Mouse (Mus musculus) mouse embryonic stem cell (cell line): ENCODE data around the gene Ercc8.

ENCODE experiments used
- in situ Hi-C, 2 experiments: fragments of 300-500 bp; cut with MboI; formaldehyde crosslinking; loops; 1 replicate in 1 of 2; 3 replicates in 1 of 2; pipeline ENCODE4 v1.14.3; 2019 to 2020; ENCODE audit warnings: low sequenced_read_pairs in 2 of 2, low pct_unique_long_range_greater_than_20kb in 1 of 2, mixed read lengths in 1 of 2; ENCODE audit not compliant: unreplicated experiment in 1 of 2

Ercc8 gene

GRCm38 (mm10) chr13:108158465-108159240 lies at the start of gene Ercc8, which contains the start of gene Ndufaf2:
TSS of gene Ercc8 (plus strand) at chr13:108158731.
TSS of gene Ndufaf2 (minus strand) at chr13:108158623.
- in situ Hi-C loops, result no loop called here

- in situ Hi-C loops, result no loop called here
Measured at GRCm38 (mm10) chr13:108110929-108111328, 47.6 kb upstream of the Ercc8 start.

DNA sequence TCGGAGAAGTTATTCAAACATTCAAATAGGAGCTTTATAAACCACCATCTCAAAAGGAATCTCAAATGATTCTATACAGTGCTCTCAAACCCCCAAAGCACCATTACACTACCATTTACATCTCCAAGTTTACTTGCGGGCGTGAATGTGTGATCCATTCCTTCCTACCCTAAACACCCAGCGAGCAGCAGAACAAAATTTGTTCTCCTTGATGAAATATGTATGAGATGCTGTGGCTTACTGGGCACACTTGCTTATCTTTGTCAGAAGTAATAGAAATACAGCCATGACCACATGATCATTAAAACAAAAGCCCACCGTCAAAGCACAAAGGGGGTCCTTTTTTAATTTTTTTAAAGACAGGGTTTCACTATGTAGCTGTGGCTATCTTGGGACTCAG lies 45.0 kb upstream of the Ercc8 start:
- in situ Hi-C loops, result no loop called here

DNA sequence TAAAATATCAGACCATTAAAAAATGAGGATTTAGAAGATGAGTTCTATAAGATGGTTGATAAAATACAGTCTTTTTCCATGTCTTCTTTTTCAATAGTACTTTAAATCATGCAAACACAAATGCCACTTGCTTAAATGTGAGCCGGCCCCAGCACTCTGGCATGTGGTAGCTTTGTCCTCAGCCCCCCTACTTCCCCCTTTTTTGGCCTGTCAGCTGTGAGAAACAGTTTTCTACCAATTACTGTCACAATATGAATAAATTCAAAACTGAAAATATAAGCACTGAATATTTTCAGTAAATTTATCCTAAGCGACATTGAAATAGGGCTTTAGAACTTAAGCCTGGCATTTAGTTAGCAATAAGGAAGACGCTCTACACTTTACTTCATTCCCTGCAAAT lies 44.3 kb upstream of the Ercc8 start:
- in situ Hi-C loops, result no loop called here

DNA sequence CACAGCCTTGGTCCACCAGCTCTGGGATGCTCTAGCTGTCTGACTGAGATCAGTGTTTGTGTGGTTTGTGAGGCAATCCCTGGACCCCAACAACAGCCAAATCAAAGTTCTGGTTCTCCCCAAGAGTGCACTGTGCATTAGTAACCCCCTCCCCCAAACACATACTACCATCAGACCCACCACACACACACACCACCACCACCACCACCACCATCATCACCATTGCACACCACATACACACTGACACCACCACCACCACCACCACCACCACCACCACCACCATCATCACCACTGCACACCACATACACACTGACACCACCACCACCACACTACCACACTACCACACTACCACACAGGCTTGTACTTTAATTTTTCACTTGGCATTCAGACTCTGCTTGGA lies 40.9 kb upstream of the Ercc8 start:
- in situ Hi-C loops, result no loop called here

DNA sequence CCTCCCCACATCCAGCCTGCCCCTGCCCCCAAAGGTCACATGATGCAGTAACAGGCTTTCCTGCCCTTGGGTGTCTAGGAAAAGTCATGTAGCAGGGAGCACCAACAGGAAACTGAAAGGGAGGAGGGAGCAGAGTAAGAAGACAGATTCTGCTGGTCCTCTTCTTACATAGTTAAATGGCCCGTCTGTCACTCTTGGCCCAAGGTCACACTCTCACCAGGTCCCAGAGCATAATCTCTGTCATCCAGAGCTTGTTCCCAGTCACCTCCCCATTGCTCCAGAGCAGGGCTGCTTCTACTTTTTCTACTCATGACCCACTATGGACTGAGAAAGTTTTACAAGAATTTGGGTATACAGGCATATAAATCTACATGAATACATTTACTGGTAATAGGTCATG lies 40.3 kb upstream of the Ercc8 start:
- in situ Hi-C loops, result no loop called here

- in situ Hi-C loops, result no loop called here
Measured at GRCm38 (mm10) chr13:108119411-108120310, 38.9 kb upstream of the Ercc8 start.

GRCm38 (mm10) chr13:108123109-108123723 lies 35.3 kb upstream of the Ercc8 start:
- in situ Hi-C loops, result no loop called here

- in situ Hi-C loops, result no loop called here
Measured at GRCm38 (mm10) chr13:108124096-108124495, 34.4 kb upstream of the Ercc8 start.

GRCm38 (mm10) chr13:108126246-108126645 lies 32.3 kb upstream of the Ercc8 start:
- in situ Hi-C loops, result no loop called here

GRCm38 (mm10) chr13:108127130-108127529 lies 31.4 kb upstream of the Ercc8 start:
- in situ Hi-C loops, result no loop called here

GRCm38 (mm10) chr13:108127883-108128282 lies 30.6 kb upstream of the Ercc8 start:
- in situ Hi-C loops, result no loop called here

GRCm38 (mm10) chr13:108129070-108129469 lies 29.5 kb upstream of the Ercc8 start:
- in situ Hi-C loops, result no loop called here

DNA sequence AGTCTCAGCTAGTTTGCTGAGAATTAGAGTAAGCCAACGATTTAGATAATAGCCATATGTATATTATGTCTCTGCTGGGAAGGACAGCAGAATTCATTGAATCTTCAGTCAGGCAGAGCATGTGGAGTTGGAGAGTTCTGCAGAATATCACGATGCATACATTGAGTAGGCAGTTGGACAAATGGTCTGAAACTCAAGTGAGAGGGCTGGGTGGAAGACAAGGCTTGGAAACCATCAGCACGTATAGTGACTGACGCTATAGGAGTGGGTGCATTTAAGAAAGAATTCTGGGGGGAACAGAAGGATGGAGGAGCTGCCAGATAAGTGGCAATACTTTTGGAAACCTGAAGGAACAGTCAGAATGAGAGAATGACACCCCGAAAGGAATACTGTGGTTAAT lies 27.8 kb upstream of the Ercc8 start:
- in situ Hi-C loops, result no loop called here

DNA sequence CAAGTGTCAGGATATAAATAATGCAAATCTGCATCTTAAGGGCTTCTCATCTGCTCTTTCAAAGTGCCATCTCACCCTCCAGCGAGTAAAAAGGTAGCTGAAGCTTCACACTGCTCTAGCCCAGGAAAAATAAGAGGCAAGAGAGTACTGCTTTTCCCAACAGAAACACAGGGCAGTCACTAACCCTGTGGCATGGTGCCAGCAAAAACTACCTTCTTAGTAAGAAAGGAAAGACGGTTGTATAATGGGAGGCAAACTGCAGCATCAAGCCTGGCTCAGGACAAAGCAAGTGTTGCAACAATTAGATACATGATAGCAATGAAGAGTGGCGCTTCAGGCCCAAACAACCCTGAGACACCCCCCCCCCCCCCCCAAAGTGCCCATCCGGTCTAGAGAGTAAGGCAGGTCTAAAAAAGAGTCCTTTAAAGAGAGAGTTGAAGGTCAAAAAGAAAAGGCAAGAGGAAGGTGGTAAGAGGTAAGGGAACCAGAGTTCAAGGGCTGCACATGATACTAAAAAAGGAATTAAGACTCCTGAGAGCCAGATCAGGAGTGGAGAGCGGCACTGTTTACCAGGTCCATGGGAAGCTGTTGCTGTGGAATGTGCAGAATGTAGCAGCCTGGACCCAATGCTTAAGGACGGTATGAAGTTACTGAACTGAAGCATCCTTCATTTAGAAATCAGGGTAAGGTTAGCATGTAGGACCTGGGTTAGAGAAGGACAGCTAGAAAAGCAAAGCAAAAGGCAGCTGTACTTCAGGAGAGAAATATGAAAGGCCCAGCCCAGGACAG lies 26.3 kb upstream of the Ercc8 start:
- in situ Hi-C loops, result no loop called here

DNA sequence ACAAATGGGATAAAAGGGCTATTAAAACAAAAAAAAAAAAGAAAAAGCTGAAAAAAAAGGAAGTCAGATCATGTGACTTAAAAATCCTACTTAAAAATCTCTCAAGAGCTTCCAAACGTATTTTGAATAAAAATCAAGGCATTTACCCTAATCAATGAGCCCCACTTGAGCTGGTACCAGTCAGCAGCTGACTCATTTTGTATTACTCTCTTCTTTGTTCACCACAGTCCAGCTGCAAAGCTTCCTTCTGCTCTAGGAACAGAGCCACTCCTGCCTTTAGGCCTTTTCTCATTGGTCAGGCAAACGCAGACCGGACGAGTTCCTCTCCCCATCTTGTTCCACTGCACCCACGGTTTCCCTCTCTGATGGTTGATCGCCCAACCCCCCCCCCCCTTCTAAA lies 22.9 kb upstream of the Ercc8 start:
- in situ Hi-C loops, result no loop called here

DNA sequence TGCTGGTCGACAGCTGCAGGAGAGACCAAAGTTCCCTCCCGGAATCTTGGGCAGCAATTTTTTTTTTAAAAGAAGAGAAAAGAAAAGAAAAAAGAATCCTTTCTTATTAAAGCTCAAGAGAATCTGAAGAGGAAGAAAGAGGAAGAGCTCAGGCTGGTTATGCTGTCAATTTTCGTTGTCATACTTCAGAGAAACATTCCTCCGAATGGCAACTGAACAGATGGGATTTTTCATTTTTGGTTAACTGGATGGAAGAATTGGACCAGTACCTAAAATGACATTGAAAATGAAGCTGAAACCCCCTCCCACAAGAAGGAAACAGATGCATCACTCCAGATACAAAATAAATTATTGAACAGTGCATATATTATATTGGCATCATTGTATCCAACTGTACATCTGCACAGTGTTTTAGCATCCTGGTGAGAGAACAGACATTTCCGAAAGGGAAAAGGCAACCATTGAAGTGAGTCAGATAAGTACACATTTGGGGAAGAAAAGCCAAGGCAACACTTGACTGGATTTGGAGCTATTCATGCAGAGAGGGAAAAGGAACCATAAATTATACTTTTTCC lies 20.0 kb upstream of the Ercc8 start:
- in situ Hi-C loops, result no loop called here

DNA sequence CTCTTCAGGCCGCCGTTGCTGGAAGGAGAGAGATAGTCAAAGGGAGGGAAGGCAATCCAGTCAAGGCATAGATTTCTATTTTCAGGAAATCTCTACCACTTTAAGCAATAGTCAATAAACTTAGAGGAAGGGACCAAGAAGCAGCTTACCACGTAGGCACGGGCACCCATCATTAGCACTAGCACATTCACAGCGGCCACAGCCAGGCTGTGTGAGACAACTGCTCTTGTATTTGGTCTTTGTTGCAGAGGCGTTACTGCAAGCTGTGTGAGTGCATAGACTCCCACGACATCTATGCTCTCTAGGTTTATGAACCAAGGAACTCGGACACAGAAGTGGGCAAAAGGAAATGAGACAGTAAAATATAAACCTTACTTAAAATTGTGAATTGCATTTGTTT lies 14.4 kb upstream of the Ercc8 start:
- in situ Hi-C loops, result no loop called here
